Mouse (Mus musculus) frontal cortex, postnatal 25 days (tissue): ENCODE results near the gene Rplp0.

Experiments used
- DNase-seq, 2 experiments: peaks; one replicate each; pipeline ENCODE4 v3.0.0; 2022; ENCODE audit warnings: low spot score in 2 of 2

Gene Rplp0

GRCm38 (mm10) chr5:115526456-115527202, 32.6 kb upstream of the Rplp0 start:
- no peak for DNase-seq

GRCm38 (mm10) chr5:115528128-115528527, 31.1 kb upstream of the Rplp0 start:
- no peak for DNase-seq

- no peak for DNase-seq
Measured at GRCm38 (mm10) chr5:115529364-115529741, 29.9 kb upstream of the Rplp0 start.

- DNase-seq, result no peak
Measured at GRCm38 (mm10) chr5:115529742-115530446, 29.4 kb upstream of the Rplp0 start.

GRCm38 (mm10) chr5:115530447-115530809, 28.8 kb upstream of the Rplp0 start:
- peak in 1 of 2 experiments; percentile 40 for DNase-seq

GRCm38 (mm10) chr5:115531671-115532270, 27.5 kb upstream of the Rplp0 start:
- peak in 1 of 2 experiments; percentile 41 for DNase-seq

- DNase-seq, result no peak
Measured at GRCm38 (mm10) chr5:115534290-115534731, 25.0 kb upstream of the Rplp0 start.

- no peak for DNase-seq
Measured at GRCm38 (mm10) chr5:115534856-115535255, 24.4 kb upstream of the Rplp0 start.

GRCm38 (mm10) chr5:115535635-115536034, 23.6 kb upstream of the Rplp0 start:
- DNase-seq, result no peak

- no peak for DNase-seq
Measured at GRCm38 (mm10) chr5:115538017-115538692, 21.1 kb upstream of the Rplp0 start.

GRCm38 (mm10) chr5:115538693-115539043, 20.6 kb upstream of the Rplp0 start:
- DNase-seq, result peak; percentile 94 to 95

- no peak for DNase-seq
Measured at GRCm38 (mm10) chr5:115542635-115543384, 16.5 kb upstream of the Rplp0 start.

- no peak for DNase-seq
Measured at GRCm38 (mm10) chr5:115543509-115544253, 15.6 kb upstream of the Rplp0 start.

GRCm38 (mm10) chr5:115544655-115545185, 14.5 kb upstream of the Rplp0 start:
- DNase-seq, result no peak

GRCm38 (mm10) chr5:115545636-115546035, 13.6 kb upstream of the Rplp0 start:
- no peak for DNase-seq

GRCm38 (mm10) chr5:115546536-115546935, 12.7 kb upstream of the Rplp0 start:
- DNase-seq, result no peak

GRCm38 (mm10) chr5:115547014-115547413, 12.3 kb upstream of the Rplp0 start:
- DNase-seq, result no peak

- no peak for DNase-seq
Measured at GRCm38 (mm10) chr5:115547421-115547820, 11.8 kb upstream of the Rplp0 start.

- DNase-seq, result no peak
Measured at GRCm38 (mm10) chr5:115548501-115549285, 10.6 kb upstream of the Rplp0 start.

GRCm38 (mm10) chr5:115550482-115551005, 8.7 kb upstream of the Rplp0 start:
- DNase-seq, result no peak
